Mouse (Mus musculus) testis, postnatal 14 days (tissue): ENCODE measurements around the gene Tnpo1.
"Not testable (repeated sequence)": the region's sequence is repeated elsewhere in the genome, so short reads cannot be mapped to it uniquely, and the experiment has no call there.

ENCODE experiments used
- DNase-seq: peaks from one replicate; pipeline ENCODE4 v3.0.0; 2021; ENCODE audit warnings: low spot score

Gene Tnpo1

GRCm38 (mm10) chr13:98819094-98819493 lies 107.1 kb downstream of the Tnpo1 start:
- DNase-seq = no peak

GRCm38 (mm10) chr13:98818205-98818604 lies 108.0 kb downstream of the Tnpo1 start:
- no peak for DNase-seq

GRCm38 (mm10) chr13:98817766-98818165 lies 108.4 kb downstream of the Tnpo1 start:
- DNase-seq = no peak

GRCm38 (mm10) chr13:98816981-98817660 lies 109.1 kb downstream of the Tnpo1 start:
- not testable (repeated sequence) for DNase-seq

GRCm38 (mm10) chr13:98816571-98816970 lies 109.6 kb downstream of the Tnpo1 start:
- no peak for DNase-seq

GRCm38 (mm10) chr13:98815147-98815785 lies 110.9 kb downstream of the Tnpo1 start, which contains the start of gene Fcho2:
Gene Fcho2 (minus strand): TSS chr13:98815449.
- DNase-seq = peak; percentile 99

- peak; percentile 80 for DNase-seq
Measured at GRCm38 (mm10) chr13:98814275-98815040, 111.7 kb downstream of the Tnpo1 start.

- DNase-seq = no peak
Measured at GRCm38 (mm10) chr13:98813596-98814274, 112.4 kb downstream of the Tnpo1 start.

- no peak for DNase-seq
Measured at GRCm38 (mm10) chr13:98813167-98813566, 113.0 kb downstream of the Tnpo1 start.

GRCm38 (mm10) chr13:98812285-98812684 lies 113.9 kb downstream of the Tnpo1 start:
- no peak for DNase-seq

- DNase-seq = no peak
Measured at GRCm38 (mm10) chr13:98810143-98810542, 116.0 kb downstream of the Tnpo1 start.

- DNase-seq = no peak
Measured at GRCm38 (mm10) chr13:98809087-98809486, 117.1 kb downstream of the Tnpo1 start.

- no peak for DNase-seq
Measured at GRCm38 (mm10) chr13:98804480-98804879, 121.7 kb downstream of the Tnpo1 start.

GRCm38 (mm10) chr13:98803699-98804098 lies 122.5 kb downstream of the Tnpo1 start:
- DNase-seq = no peak

- DNase-seq = no peak
Measured at GRCm38 (mm10) chr13:98802957-98803356, 123.2 kb downstream of the Tnpo1 start.

GRCm38 (mm10) chr13:98795511-98795910 lies 130.7 kb downstream of the Tnpo1 start:
- DNase-seq = no peak

GRCm38 (mm10) chr13:98792864-98793263 lies 133.3 kb downstream of the Tnpo1 start:
- no peak for DNase-seq

- no peak for DNase-seq
Measured at GRCm38 (mm10) chr13:98791693-98792092, 134.5 kb downstream of the Tnpo1 start.
